Mouse (Mus musculus) cerebellum, adult 18-20 months (tissue): ENCODE results near the gene Rpl36a-ps1.
"Not testable (repeated sequence)": the region's sequence is repeated elsewhere in the genome, so short reads cannot be mapped to it uniquely, and the experiment has no call there.

Source experiments
- DNase-seq, 2 experiments: peaks; one replicate each; pipeline ENCODE4 v3.0.0; 2021

The Rpl36a-ps1 gene

DNA sequence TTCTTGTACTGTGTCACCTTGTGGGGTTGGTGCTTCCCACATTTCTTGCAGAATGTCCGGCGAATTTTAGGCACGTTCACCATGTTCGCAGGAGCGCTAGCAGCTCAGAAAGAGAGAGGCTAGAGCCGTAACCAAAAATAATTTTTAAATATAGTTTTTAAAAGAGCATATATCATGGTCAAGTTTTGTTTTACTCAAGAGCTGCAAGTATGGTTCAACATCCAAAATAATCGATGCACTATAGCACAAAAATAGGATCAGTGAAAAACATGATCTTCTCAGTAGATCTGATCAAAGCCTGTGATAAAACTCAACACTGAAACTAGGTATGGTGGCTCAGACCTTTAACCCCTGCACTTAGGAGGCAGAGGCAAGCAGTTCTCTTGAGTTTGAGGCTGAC, at the start of gene Rpl36a-ps1:
TSS of gene Rpl36a-ps1 (minus strand) at position 101 of the 400 bp plus-strand sequence.
- no peak for DNase-seq

DNA sequence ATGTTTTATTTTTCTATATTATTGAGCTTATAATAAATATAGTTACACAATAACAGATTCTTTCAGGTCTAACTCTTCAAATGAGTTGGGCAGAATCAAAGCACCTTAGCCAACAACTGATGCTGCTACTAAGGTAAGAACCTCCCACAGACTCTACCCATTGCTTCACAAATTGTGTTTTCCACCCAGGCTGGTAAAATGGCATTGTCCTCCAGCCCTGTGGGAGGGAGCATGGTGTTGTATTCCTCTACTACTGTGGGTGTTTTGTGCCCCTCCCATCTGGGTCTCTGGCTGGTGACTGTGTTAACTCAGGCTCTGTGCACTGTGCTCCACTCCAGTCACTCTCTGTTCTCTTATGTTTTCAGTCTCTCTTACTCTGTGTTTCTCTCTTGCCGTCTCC, 49.4 kb upstream of the Rpl36a-ps1 start:
- no peak for DNase-seq

DNA sequence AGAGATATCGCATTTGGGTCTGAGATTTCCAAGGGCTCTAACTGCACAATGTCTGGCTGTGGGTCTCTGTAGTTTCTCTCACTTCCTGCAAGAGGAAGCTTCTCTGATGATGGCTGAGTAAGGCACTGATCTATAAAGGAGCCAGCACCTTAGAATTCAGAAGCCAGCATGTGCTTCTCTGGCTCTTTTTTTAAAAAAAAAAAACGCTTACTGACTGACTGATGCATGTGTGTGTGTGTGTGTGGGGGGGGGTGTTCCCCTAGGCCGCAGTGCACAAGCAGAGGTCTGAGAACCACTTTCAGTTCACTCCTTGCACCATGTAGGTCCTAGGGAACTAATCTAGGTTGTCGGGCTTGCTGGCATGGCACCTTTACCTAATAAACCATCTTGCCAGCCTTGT, 47.3 kb upstream of the Rpl36a-ps1 start:
- no peak for DNase-seq

DNA sequence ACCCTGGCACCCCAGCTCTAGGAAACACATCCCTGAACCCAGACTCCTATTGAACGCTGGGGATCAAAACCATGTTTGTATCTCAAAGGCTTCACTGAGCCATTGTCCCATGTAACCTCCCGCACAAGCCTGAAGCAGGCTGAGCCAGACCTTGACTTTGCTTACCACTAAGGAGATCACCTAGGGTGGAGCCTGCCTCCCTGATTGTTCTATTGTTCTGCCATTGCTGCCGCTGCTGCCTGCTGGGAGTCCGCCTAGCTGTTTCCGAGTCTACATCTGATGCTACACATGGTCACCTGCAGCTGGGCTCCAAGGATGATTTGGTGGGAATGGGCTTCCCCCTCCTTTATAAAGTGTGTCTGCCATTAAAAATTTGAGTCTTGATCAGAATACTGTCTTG, 45.2 kb upstream of the Rpl36a-ps1 start:
- DNase-seq = not testable (repeated sequence)

DNA sequence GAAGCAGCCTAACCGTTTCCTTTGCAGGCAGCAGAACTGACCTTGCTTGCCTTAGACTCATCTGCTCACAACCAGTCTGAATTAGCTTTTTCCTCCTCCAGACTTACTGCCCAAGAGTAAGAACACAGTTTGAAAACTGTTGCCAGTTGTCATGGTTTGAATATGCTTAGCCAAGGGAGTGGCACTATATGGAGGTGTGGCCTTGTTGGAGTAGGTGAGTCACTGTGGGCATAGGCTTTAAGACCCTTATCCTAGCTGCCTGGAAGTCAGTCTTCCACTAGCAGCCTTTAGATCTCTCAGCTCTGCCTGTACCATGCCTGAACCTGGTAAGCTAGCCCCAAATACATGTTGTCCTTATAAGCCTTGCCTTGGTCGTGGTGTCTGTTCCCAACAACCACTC, 43.6 kb upstream of the Rpl36a-ps1 start:
- DNase-seq = no peak

DNA sequence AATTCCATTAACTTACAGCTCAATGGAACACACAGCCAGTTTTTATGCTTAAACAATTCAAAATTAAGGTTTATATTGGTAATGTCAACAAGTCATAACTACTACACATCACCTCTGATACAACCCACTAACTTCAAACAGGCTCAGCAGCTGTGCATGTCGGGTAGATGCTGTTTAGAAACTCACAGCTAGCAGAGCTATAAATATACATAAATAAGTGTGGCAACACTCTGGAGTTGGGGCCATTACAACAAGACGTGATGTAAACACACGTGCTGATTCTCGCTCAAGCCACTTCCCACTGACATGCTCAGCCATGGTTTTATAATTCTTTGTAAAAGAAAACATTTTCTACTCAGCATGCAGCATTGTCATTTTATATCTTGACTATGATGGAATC, 41.9 kb upstream of the Rpl36a-ps1 start:
- DNase-seq = no peak

DNA sequence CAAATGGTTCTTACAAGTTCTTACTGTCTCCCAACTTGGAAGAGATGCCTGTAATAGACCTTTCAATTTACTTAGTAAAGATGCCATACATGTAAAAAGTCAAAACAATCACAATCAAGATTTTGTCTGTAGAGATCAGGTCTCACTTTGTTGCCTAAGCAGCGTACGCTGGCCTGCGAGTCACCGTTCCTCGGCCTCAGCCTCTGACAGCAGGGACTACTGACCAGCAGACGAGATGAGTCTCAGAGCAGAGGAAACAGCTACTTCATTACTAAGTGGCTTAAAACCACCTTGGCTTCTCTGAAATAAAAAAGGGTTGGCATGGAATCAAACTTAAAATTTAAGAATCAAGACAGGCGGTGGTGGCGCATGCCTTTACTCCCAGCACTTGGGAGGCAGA, 40.7 kb upstream of the Rpl36a-ps1 start:
- DNase-seq = not testable (repeated sequence)

DNA sequence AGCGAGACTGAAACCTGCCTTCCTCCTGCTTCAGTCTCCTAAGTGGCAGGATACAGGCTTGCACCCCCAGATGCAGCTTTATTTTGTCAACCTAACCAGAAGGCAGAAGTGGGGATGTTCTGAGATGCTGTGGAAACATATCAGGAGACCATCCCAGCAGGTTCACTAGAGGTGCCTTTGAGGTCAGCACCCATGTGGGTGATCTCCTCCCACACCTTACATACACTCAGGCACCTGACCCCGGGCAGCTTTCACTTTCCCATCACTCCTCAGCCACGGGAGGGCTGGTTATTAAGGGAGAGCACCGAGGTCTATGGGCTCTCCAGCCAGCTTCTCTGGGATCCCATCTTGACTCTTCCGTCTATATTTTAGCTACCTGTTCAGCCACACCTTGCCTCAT, 38.5 kb upstream of the Rpl36a-ps1 start:
- no peak for DNase-seq

DNA sequence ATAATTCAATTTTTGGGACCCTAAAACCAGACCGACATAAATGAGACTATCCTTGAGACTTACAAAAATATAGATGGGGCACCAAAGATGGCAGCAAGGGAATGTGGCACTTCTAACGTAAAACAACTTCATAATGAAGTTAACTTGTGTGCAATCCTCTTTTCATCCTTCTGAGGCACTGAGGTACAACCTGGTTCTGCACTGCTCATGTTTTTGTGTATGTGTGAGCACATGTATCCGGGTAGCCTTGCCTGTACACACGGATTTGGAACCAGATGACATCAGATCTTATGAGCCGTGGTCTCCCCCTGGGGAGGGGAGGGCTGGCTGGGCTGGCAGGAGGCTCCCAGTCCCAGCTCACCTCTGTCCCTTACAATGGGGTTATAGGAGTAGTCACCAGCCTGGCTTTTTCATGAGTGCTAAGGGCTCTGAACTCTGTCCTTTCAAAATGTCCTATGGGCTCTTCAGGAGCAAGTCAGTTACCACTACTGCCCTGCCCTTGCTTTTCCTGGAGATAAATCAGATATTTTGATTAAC, 37.3 kb upstream of the Rpl36a-ps1 start:
- DNase-seq = no peak

DNA sequence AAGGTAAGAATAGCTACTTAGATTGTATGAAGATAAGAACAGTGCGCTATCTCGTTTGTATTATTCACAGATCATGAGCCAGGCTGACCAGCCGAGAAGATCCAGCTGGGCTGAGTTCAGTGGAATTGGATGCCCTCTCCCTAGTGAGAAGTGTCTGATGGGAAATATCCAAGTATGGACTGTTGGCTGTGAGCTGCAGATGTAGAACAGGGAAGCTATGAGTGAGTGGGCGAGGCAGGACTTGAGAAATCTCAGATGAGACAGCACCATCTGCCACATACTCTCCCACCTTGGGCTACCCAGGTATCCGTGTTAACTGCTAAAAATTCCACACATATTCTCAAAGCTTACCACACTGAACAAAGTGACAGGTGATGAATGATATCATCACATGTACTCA, 35.9 kb upstream of the Rpl36a-ps1 start:
- no peak for DNase-seq

DNA sequence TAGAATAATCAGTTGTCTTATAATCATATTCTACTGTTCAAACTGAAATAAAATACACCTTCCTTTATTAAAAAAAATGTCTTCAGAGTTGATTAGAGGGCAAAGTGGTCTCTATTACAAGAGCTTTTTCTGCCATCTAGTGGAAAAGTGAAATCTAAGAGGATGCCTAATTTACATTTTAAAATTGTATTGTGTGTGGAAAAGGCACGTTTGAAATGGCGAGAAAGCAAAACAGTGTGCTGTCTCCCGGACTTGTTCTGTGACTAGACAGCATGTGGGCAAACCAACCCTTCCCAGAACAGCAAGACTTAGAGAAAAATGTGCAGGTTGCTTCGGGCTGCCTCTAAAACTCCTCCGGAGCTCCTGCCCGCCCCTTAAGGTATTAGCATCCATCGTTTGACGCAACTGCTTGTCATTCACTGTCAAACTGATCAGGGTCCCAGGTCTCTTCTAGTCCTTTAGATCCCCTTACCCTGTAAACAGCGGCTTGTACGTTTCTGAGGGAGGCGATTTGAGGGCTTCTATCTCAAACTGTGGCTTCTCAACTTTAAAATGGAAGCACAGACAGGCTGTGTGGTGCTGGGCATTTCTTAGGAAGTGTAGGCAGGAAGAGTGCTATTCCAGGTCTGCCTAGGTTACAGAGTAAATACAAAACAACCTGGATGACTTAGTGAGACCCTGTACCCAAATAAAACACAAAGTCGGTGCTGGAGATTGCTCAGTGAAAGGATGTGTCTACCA, 28.4 kb upstream of the Rpl36a-ps1 start:
- no peak for DNase-seq

DNA sequence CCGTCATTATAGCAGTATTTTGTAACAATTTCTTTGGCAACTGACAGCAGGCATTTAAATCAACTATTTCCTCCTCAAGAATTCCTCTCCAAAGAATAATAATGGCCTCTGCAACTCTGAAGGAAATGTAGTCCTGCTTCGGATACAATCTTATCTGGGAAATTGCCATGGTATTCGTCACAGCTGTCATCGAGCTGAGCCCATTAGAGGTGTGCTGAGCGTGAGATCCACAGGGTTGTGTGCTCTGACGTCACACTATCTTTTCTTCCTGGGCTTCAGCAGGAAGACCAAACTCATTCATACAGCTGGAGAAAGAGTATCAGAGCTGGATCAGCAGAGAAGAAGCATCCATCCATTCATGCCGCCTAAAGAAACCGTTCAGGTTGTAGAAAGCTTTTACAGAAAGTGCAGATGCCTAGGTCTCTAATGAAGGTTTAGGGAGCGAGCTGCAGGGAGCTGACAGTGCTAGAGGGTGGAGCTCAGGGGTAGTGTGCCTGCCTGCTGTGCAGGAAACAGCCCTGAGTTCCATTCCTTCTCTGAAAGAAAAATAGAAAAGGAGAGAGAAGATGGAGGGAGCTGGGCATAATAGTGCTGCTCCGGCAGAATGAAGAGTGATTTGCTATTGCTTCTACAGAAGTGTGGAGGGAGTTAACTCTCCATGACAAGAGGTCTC, 25.2 kb upstream of the Rpl36a-ps1 start:
- DNase-seq = no peak

DNA sequence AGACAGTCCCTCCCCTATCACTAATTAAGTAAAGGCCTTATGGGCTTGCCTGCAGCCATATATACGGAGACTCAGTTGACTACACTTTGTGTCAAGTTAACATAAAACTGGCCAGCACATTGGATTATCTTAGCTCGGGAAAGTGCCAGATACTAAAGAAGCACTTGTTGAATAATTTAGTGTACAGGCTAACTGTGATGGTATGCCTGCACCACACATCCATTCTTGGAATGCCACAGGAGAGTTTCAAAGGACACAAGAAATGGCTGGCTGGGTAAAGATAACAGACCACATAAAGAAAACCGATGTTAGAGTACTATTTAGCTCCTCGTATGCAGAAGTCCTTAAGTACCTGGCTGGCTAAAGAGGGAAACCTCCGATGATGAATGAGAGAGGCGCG, 24.6 kb upstream of the Rpl36a-ps1 start:
- DNase-seq = no peak

DNA sequence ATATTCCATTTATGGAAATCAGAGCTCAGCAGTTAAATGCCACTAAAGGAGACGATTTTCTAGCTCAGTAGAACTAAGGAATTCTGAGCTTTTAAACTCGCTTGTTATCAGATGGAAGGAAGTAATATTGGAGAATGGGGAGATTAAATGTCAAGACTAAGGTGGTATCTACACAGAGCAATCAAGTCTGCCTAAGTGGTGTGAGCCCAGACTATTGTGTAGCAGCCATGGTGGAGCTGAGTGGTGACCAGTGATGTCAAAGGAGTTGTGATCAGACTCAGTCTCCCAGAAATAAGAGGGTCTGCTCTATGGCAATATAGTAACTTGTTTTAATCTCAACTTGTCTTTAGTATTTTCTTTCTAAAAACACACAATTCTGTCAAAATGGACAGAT, 16.8 kb upstream of the Rpl36a-ps1 start:
- DNase-seq = no peak

DNA sequence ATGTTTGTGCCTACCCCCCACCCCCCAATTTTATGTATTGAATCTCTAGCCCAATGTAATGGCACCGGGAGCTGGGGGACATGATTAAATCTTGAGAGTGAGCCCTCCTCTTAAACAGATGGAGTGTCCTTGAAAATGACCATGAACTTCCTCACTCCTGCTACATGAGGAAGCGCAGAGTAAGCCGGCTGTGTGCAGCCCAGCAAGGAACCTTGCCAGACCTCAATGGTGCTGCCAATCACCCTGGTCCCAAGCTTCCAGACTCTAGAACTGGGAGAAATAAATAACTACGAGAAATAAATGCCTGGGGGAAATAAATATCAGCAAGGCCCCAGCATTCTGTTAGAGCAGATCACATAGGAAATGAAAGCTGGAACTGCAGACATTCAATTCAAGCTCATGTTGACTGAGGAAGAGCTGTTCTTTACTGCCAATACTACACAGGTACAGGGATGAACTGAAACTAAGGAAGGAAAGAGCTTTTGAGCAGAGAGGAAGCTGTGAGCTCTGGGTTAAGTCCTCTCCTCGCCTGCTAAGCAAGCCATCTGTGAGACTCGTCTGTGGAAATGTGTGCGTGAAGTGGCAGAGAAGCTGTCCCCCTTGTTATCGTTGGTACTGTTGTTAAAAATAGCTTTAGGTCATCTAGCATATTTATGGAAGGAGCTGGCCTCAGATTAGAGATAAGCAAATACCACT, 16.3 kb upstream of the Rpl36a-ps1 start:
- no peak for DNase-seq

DNA sequence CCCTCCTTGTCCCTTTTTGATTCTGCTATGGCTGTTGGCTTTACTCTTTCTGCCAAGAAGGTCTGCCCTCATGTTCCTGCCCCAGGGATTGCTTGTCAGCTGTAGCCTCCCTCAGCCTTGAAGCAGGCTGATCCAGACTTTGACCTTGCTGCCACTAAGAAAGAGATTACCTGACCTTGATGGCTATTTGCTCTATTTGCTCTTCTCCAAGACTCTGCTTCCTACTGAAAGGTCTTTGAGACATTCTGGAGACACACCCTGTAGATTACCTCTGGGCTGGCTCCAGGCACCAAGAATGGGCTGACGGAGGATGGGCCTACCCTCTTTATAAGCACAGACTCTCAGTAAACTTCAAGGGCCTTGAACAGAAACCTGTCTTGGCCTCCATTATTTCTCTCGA, 1.6 kb downstream of the Rpl36a-ps1 start:
- DNase-seq = no peak

DNA sequence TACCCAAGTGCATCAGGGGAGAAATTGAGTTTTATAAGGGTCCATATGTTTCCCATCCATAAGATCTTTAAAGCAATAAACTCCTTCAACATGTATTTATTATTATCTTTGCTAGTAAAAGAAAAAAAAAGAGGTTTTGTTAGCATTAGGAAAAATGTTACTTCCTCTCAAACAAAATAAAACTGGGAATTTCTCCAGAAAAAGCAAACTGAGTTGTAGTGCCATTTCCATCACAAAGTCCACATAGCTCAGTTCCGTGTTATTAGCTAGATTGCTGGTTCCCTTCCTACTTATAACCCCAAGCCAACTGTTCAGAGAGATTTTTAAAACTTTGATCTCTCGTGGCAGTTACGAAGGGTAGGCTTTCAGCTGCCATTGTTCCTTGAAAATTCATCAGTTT, 3.5 kb downstream of the Rpl36a-ps1 start:
- no peak for DNase-seq

DNA sequence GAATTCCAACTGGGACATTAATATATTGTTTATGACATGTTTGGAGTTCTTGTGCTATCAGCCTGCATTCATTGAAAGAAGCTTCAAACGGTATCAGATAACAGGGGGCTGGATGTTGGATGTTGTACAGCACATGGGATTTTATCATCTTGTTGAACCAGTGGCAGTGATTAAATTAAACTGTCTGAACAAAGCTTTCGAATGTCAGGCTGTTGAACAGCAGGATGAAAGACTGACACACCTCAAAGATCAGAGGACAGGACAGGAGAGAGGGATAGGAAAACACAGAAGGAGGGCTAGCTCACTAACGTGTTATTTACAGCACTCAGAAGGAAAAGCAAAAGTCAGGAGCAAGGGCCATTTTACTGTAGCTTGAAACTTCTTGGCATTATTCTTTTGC, 4.3 kb downstream of the Rpl36a-ps1 start:
- DNase-seq = no peak

DNA sequence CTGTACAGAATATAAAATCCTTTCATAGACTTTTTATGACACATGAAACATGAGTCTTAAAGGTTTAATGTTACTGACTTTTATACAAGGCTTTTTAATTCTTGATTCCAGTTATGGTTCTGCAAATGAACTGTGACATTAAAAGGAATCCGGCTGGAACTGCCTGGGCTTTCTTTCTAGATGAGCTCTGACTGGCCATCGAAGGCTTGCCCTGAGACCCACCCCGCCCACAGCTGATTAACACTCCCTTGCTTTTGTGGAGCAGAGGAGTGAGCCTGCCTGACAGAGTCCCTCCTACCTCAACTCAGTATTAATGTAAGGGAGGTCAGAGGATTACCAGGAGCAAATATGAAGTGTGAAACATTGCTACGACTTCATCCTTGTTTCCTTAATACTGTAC, 22.2 kb downstream of the Rpl36a-ps1 start:
- no peak for DNase-seq

DNA sequence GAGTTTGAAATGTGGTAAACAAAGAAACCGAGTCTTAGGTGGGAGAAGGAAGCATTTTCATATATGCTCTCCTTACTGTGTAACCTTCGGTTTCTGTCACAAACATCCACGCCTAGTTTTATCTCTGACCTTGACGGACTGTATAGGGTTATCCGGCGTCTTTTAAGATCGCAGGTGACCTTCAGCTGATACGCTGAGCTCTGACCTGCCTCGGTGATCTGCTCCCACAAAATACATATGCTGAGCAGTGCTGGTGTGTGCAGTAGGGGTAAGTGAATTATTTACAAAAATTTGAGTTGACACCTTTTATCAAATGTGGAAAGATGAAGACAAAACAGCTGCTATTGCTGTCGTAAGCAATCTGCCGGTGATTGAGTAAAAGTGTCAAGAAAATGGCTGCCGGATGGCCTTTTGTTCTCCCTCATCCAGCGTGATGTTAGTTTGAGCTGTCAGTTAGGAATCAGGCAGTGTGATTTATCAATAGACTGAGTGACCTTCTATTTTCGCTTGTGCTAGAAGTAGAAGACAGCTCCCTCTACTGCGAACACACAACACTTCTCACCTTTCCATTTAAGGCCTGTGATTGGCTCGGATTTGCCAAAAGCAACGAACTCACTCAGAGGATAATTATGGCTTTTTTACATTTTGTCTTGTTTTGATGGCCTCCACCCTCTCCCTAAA, 35.0 kb downstream of the Rpl36a-ps1 start:
- no peak for DNase-seq

DNA sequence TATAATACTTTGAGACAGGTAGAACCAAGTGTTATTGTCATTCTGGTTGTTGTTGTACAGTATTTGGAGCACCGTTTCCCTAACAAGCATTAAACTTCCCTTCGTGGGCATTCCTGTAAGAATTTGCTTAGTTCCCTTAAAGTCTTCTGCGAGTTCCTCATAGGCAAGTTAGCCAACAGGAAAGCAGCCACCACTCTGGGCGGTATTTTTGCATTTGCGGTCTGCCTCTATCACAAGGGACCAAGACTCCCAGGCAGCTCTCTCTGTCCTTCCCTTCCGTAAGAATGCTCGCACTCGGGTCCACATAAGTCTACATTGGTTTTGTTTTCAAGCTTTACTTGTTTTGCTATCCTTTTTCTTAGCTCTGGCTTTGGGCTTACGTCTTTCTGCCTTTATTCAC, 37.3 kb downstream of the Rpl36a-ps1 start:
- DNase-seq = no peak

DNA sequence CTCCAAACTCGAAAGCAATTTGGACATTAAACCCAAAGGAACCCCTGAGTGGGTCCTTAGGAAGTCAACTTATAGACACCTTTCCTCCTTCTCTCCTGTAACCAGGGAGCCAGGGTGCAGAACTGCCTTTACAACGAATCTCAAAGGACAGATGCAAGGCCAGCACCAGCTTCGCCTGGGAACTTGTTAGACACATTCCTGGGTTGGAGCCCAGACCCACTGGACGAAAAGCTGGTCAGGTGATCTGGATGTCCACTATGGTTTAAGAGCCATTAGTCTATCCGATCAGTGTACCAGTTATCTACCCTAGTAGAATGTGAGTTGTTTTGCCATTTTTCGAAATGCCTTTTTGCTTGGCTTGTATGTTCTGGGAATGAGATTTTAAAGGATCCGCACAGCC, 41.7 kb downstream of the Rpl36a-ps1 start:
- no peak for DNase-seq

DNA sequence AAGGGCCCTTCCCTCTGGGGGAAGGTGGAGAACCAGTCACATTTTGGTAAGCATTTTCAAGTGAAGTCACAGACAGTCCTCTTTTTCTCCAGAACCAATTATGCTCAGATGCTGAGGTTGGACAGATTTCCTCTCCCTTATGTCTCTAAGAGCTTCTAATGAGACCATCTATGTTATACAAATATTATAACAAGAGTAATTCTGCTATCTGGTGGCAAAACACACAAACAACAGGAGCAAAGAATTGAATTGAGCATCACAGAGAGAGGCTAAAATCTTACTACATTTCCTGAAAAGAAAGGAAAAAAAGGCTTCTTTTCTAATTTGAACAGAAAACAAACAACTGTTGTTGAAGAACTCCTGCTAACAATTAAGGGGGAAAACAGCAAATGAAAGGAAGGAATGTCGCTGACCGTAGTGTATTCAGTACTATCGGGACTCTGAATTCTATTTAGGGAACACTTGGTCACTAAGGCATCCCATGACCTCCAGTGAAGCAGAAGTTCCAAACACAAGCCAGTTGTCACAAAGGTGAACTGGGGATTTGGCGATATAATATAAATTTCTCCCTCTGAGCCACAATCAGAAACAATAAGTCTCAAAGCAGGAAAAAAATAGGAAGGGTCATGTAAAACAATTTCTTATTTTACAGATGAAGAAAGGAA, 42.4 kb downstream of the Rpl36a-ps1 start:
- DNase-seq = no peak
